Mouse (Mus musculus): ENCODE results near the gene Lingo1.

GRCm38 (mm10) chr9:56581016-56581415, 215.3 kb downstream of the Lingo1 start:
- TF ChIP-seq POLR2A (IDR thresholded peaks at IDR 0.05; ENCODE audit: borderline replicate concordance, low read depth, low read length), result no peak
- no peak for TF ChIP-seq CTCF (IDR thresholded peaks at IDR 0.05; ENCODE audit: low read depth, low read length)

All from bone marrow macrophage, adult 2 months (primary cell).